Mouse (Mus musculus) ES-E14 (cell line): ENCODE measurements around the gene Sulf2.

Experiments used
- MAFK ChIP-seq: IDR thresholded peaks from 2 replicates; pipeline ENCODE4 v1.6.1; 2014; ENCODE audit warnings: mild to moderate bottlenecking, low read depth, low read length, inconsistent platforms; ENCODE audit not compliant: insufficient read depth
- ZC3H11A ChIP-seq: IDR thresholded peaks from 2 replicates; pipeline ENCODE4 v1.6.1; 2012; ENCODE audit warnings: low read depth, mild to moderate bottlenecking, inconsistent platforms, low read length, borderline replicate concordance
- ZNF384 ChIP-seq: IDR thresholded peaks from 2 replicates; pipeline ENCODE4 v1.6.1; 2012; ENCODE audit warnings: low read depth, low read length, inconsistent platforms

- TF ChIP-seq ZC3H11A, result no peak
- no peak for TF ChIP-seq ZNF384
- no peak for TF ChIP-seq MAFK
These were observed 47.6 kb downstream of the Sulf2 start for GRCm38 (mm10) chr2:166107911-166108310.
